Mouse (Mus musculus) Patski (cell line): ENCODE data around the gene Vmn1r41. TPM values are rescaled to one million over a fixed set of nuclear protein-coding genes. Genes with fewer than 3 reads are reported as not detected.

Source experiments
- ATAC-seq: fragments of 100-300 bp; one replicate; pipeline ENCODE4 v1.8.0; 2021
- CTCF ChIA-PET: fragments of 350-600 bp; sonication (Branson Sonifier 250); formaldehyde crosslinking; loops from one replicate; lab custom pipeline; 2022; ENCODE audit warnings: inconsistent platforms; lab: Charles Lee
- POLR2A ChIA-PET: fragments of 350-600 bp; sonication (Branson Sonifier 250); formaldehyde crosslinking; loops from one replicate; lab custom pipeline; 2022; ENCODE audit warnings: antibody characterized with exemption, inconsistent platforms; lab: Charles Lee
- DNase-seq: peaks from one replicate; pipeline ENCODE4 v3.0.0-alpha.2; 2011; ENCODE audit warnings: low read depth, low spot score
- H3K27me3 ChIP-seq: fragments of 371-371 bp; one replicate; pipeline ENCODE4 v1.5.1; 2021
- CTCF ChIP-seq: fragments of 100-300 bp; IDR thresholded peaks from one replicate; pipeline ENCODE4 v1.5.1; 2021
- in situ Hi-C: fragments of 300-500 bp; cut with MboI; formaldehyde crosslinking; loops from 3 replicates; pipeline ENCODE4 v1.11.1; 2018; ENCODE audit warnings: low pct_unique_long_range_greater_than_20kb, mixed read lengths
- polyA plus RNA-seq: library from polyadenylated mRNA; unstranded; gene quantifications from one replicate; pipeline ENCODE4 v1.2.3, GENCODE M21; 2021

Gene Vmn1r41
- not detected for polyA plus RNA-seq

- in situ Hi-C loops: no loop called here
- TF ChIP-seq CTCF: no peak
- ATAC-seq (no peak), DNase-seq (no peak)
- no peaks in the 10 kb centered on the region for H3K27me3 ChIP-seq
- POLR2A ChIA-PET: no interaction called here
- CTCF ChIA-PET: no interaction called here
Observed at GRCm38 (mm10) chr6:89740466-89740865, at the start of gene Vmn1r41. Gene Vmn1r41 (plus strand): TSS chr6:89740766.

- in situ Hi-C loops: loop anchor here (10.0 kb wide), 1 partner anchor 268 kb away; no protein-coding TSS in a partner anchor
- ATAC-seq: peak; percentile 95
- POLR2A ChIA-PET: no interaction called here
- DNase-seq: peak; percentile 91
- TF ChIP-seq CTCF: peak; percentile 74
- CTCF ChIA-PET: interaction anchor here (1.1 to 1.5 kb wide), 2 partner anchors 581 to 621 kb away, joined by 3 to 4 read pairs; no protein-coding TSS in a partner anchor
- no peaks in the 10 kb centered on the region for H3K27me3 ChIP-seq
Observed at GRCm38 (mm10) chr6:89706624-89707023, 33.9 kb upstream of the Vmn1r41 start.

- TF ChIP-seq CTCF: no peak
- ChIA-PET CTCF (interaction anchor here (1.1 kb wide), 1 partner anchor 620 kb away, joined by 3 read pairs; no protein-coding TSS in a partner anchor), POLR2A (no interaction called here)
- DNase-seq: no peak
- no peak for ATAC-seq
- H3K27me3 ChIP-seq: no peaks in the 10 kb centered on the region
- in situ Hi-C loops: loop anchor here (10.0 kb wide), 1 partner anchor 268 kb away; no protein-coding TSS in a partner anchor
Observed at GRCm38 (mm10) chr6:89707240-89707639, 33.3 kb upstream of the Vmn1r41 start, which contains the start of gene Vmn1r40. Gene Vmn1r40 (plus strand): TSS chr6:89707540.

- ChIA-PET POLR2A (no interaction called here), CTCF (interaction anchor here (0.8 kb wide), 1 partner anchor 10 kb away, joined by 3 read pairs; no protein-coding TSS in a partner anchor)
- TF ChIP-seq CTCF: no peak
- ATAC-seq (no peak), DNase-seq (no peak)
- H3K27me3 ChIP-seq: no peaks in the 10 kb centered on the region
- in situ Hi-C loops: no loop called here
Observed at GRCm38 (mm10) chr6:89718051-89718450, 22.5 kb upstream of the Vmn1r41 start.

- no peak for ATAC-seq
- in situ Hi-C loops: no loop called here
- ChIA-PET CTCF (no interaction called here), POLR2A (no interaction called here)
- H3K27me3 ChIP-seq: no peaks in the 10 kb centered on the region
- TF ChIP-seq CTCF: no peak
- DNase-seq: no peak
Observed at GRCm38 (mm10) chr6:89742811-89743210, 2.2 kb downstream of the Vmn1r41 start.

GRCm38 (mm10) chr6:89790231-89790630 lies 49.7 kb downstream of the Vmn1r41 start:
- no peaks in the 10 kb centered on the region for H3K27me3 ChIP-seq
- in situ Hi-C loops: no loop called here
- no peak for TF ChIP-seq CTCF
- ChIA-PET CTCF (no interaction called here), POLR2A (no interaction called here)
- DNase-seq (no peak), ATAC-seq (no peak)

Other genes with a start within 250 kb of the Vmn1r41 start
- gene Chchd6, start 145.1 kb upstream of the Vmn1r41 start, polyA plus RNA-seq: 53.2 TPM
- 26.7 TPM for gene Txnrd3, start 96.8 kb upstream of the Vmn1r41 start, polyA plus RNA-seq
- gene Vmn1r40, start 33.2 kb upstream of the Vmn1r41 start, polyA plus RNA-seq: 0.14 TPM
- gene Vmn1r42, start 135.6 kb downstream of the Vmn1r41 start, polyA plus RNA-seq: 0.10 TPM
- gene Vmn1r43, start 135.6 kb downstream of the Vmn1r41 start, polyA plus RNA-seq: 0.13 TPM
- not detected for gene Vmn1r44, start 142.9 kb downstream of the Vmn1r41 start, polyA plus RNA-seq
- gene Vmn1r45, start 199.8 kb downstream of the Vmn1r41 start, polyA plus RNA-seq: not detected
- 0.01 TPM for gene Vmn1r46, start 228.5 kb downstream of the Vmn1r41 start, polyA plus RNA-seq